Mouse (Mus musculus): ENCODE measurements at regions not wholly inside any gene's neighbourhood (a gene's known extent, or its start where the extent isn't known, plus 50 kb on each side); places are given as distances from the start of the nearest gene placed in this dataset.

DNA sequence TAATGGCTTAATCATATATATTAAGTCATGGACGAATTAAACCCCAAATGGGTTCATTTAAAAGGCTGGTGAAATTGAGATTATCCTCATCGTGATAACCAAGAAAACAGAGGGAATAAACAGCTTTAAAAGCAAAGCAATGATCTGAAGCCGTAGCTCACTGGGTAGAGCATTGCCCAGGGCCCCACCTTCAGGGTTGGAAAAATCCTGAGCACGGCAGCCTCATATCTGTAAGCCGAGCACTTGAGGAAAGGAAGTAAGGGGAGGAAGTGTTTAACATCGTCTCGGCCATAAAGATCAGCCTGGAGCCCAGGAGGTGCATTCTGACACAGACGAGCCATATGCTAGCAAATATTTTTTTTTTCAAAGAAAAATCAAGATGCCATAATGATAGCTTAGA, 394.6 kb upstream of the Atp11b start:
- DNase-seq (ENCODE audit: low spot score in 2 of 2), result no peak

DNA sequence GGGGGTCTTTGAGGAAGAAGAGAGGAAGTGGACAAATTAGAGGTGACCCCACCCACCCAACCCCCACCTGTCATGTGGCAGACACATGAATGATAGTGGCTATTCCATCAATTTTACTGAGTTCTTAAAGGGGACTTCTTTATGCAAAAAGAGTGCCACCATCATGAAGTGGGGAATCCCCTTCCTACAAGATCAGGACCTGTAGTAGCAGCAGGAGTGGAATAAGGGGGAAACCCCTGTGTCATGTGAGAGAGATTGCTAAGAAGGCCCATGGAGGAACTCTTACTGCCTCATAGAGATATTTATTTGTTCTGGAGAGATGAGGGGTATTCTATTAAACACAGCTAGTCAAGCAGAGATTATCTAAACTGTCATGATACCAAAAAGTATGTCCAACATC, 393.4 kb upstream of the Atp11b start:
- DNase-seq (ENCODE audit: low spot score in 2 of 2), result no peak

DNA sequence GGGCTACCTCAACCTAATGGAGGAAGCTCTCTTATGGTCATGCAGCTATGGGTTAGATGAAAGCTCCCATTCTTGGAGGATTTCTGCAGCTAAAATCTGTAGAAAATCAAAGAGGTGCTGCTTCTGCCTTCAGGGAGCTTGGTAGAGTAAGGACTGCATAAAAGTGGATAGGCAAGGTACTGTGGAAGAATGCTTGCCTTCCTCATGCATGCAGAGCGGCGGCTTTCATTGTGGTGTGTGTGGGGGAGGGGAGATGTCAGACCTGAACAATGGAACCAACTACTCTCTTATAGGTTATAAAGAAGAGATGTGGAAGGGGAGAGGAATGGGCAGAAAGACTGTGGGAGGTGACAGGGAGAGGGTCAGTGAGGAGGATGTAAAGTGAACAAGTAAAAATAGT, 392.8 kb upstream of the Atp11b start:
- no peak for DNase-seq (ENCODE audit: low spot score in 2 of 2)

DNA sequence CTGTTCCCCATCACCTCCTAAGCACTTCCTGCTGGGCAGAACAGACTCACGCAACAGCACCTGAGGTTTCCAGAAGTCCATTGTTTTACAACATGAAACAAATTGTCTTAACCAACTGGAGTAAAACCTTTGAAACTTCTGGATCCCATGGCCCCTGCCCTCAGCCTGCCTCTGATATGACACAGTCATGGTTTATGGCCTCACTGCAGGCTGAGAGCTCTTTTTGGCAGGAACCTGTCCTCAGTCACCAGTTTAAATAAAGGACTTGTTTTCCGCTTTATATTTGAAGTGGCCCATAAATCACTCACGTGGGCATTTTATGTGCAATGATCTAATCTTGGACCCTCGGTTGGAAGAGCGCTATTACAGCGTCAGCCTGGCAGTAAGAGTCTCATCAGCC, 388.5 kb upstream of the Atp11b start:
- no peak for DNase-seq (ENCODE audit: low spot score in 2 of 2)

DNA sequence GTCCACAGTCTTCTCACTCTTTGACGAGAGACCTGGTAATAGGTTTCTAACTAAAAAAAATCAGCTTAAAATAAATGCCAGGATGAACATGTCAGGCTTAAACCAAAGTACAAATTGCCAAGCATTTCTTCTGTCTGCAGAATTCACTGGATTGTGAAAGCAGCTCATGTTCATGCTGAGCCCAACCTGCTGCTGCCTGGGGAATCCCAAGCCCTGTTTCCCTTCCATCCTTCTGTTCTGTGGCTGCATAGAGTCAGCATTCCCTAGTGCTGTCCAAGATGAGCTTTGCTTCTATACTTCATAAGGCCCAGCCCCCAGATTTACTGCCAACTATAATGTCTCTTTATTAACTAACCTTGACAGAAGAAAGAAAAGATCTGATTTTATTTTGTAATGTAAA, 381.6 kb upstream of the Atp11b start:
- no peak for DNase-seq (ENCODE audit: low spot score in 2 of 2)

DNA sequence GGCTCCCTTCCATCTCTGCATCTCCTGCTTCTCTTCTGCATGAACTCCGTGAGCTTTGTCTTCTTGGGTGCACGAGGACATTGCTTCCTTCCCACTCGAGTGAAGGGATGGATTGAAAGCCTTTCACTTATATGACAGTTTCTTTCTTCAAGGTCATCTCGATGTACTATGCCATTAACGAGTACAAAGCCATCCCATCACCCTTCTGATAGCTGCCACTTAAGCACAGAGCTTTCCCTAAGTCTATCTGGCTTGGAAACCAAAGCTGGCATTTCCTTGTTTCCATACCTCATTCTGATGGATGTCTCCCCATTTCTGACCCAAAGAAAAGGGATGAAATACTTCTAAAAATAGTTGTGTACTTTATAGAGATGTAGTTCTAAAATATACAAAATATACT, 366.5 kb upstream of the Atp11b start:
- no peak for DNase-seq (ENCODE audit: low spot score in 2 of 2)

DNA sequence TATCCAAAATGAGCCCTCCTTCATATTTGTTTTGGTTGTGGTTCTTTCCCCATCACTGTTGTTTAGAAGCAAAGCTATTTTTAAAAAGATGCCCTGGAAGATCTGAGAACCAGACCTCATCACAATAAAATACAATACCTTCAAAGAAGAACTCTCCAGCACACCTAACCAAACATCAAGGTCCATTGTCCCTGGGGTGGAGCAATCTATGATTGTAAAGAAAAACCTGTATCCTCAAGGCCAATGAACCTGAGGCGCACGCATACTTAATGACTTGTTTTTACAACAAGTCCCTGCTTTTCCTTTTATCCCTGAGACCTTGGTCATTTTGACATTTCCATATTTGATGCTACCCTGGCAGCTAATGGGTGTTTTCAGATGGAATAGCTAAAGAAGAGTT, 361.2 kb upstream of the Atp11b start:
- no peak for DNase-seq (ENCODE audit: low spot score in 2 of 2)

DNA sequence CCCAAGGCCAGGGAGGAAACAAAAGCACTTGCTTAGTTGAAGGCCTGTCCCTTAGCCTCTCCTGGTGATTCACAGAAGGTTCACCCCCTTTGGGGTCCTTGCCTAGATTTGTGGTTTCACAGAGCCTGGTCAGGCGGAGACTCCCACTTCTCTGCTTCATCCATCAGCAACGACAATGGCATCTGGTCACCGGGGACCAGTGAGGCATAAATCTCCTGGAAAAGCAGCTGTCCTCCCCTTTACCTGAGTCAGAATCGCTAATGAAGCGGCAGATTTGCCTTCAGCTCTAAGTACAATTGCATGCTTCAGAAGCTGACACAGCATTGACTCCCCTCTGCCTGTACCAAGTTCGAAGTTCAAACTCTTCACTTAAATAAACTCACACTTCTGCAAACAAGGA, 353.7 kb upstream of the Atp11b start:
- DNase-seq (ENCODE audit: low spot score in 2 of 2), result no peak

DNA sequence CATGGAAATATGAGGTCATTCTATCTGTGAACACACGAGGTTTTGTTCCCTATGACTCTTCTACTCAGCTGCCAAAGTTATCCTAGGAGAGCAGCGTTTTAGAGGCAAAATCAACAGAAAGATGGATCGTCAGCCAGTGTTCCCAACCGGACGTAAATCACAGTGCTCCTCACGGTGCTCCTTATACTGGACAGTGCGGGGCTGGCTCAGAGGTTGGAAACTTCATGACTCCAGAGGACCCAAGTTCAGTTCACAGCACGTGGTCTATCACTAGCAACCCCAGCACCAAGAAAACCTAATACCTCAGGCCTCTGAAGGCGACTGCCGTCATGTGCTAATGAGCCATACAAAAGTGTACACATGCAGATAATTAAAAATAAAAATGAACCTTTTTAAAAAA, 351.2 kb upstream of the Atp11b start:
- no peak for DNase-seq (ENCODE audit: low spot score in 2 of 2)

DNA sequence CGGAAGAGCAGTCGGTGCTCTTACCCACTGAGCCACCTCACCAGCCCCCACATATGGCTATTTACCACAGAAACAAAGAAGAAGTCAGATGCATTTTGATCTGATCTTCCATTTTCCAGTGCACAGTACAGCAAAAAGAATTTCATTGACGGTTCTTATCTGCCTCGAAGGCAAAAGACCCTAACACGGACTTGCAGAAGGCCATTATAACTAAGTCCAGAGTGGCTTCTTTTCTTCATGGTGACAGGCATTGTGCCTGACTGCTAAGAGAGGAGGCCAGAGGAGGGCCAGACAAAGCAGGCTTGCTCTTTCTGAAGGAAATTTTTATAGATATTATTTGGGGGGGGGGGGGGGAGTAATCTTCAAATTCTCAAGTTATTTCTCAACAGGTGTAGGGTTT, 350.0 kb upstream of the Atp11b start:
- DNase-seq (ENCODE audit: low spot score in 2 of 2), result no peak

DNA sequence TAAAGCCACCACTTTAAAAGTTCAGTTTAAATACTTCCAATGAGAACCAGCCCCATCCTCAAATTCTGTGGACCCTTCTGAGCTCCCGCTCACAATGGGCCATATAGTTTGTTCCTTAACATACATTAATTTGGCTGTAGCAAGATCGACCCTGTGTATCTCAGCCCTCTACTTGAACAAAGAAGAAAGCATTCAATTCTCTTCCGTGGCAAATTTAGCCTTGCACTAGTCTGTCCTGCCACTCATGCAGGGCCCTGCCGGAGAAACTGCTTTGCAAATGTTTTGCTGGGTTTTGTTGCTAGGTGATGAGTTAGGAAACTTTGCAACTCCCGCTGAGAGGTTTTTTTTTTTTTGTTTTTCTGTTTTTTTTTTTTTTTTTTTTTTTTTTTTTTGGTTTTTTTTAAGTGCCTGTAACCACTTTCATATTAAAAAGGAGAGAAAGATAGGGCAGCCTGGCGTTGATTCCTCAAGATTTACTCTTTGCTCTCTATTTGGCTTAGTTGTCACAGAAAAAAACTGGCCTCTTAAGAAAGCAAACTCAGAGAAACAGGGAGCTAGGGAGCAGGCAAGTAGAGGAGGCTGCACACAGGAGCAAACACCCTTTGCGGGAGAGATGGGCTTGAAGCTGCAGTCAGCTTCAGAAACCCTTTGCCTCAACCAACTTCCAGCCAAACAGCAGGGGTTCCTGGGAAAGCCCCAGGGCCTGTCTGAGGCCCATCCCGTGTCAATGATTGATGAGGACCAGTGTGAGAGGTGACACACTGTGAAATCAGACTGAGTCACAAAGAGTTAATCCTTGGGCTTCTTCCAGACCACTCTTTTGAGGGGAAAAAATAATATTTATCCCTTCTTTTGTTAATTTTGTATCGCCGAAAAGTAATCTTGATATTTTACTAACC, 349.2 kb upstream of the Atp11b start:
- DNase-seq (ENCODE audit: low spot score in 2 of 2), result no peak

DNA sequence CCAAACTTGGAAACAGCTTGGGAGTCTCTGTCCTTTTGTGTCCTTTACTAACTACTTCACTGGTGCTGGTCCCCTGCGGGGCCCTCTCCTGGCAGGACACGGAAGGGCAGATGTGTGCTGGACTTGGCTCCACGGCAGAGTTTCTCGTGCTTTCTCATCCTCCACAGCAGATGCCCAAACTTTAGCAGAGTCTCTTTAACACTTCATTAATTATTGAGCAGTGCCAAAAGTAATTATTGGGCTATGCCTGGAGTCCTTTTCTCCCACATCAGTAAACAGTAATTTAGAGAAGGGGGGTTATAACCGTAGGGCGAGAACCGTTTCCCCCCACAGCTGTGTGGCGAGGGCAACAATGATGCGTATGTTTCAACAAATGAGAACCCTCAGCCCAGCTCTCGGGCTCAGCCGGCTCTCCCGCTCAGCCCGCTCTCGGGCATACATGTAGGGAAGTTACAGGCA, 348.3 kb upstream of the Atp11b start:
- peak; percentile 12 to 21 for DNase-seq (ENCODE audit: low spot score in 2 of 2)

DNA sequence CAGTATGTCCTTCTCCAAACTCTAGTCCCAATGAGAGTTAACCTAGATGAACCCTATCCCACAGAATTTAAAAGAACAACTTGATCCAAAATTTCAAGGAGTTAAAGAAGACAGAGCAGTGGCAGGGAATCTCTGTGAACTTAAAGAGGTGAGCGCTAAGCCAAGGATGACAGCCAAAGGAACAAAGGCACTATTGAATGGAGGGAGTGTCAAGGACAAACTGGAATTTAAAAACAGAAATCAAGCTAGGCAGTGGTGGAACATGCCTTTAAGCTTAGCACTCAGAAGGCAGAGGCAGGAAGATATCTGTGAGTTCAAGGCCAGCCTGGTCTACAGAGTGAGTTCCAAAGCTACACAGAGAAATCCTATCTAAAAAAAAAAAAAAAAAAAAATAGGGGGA, 316.2 kb upstream of the Atp11b start:
- DNase-seq (ENCODE audit: low spot score in 2 of 2), result no peak

DNA sequence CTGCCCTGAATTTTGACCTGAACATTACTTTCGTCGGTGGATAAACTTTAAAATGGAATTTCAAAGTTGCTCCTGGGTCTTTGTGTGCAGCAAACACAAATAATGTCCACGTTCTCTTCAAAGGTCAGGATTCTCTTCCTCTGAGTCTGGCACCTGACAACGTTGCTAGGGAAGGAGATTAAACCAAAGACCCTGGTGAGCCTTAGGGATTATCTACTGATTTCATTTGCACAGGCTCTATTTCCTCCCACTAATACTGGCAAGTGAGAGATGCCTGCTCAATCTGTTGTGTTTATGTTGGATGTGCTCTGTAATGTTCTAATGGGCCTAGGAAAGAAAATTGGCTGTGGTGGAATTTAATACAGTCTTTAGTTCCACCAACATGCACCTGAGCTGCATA, 291.0 kb upstream of the Atp11b start:
- DNase-seq (ENCODE audit: low spot score in 2 of 2), result no peak

DNA sequence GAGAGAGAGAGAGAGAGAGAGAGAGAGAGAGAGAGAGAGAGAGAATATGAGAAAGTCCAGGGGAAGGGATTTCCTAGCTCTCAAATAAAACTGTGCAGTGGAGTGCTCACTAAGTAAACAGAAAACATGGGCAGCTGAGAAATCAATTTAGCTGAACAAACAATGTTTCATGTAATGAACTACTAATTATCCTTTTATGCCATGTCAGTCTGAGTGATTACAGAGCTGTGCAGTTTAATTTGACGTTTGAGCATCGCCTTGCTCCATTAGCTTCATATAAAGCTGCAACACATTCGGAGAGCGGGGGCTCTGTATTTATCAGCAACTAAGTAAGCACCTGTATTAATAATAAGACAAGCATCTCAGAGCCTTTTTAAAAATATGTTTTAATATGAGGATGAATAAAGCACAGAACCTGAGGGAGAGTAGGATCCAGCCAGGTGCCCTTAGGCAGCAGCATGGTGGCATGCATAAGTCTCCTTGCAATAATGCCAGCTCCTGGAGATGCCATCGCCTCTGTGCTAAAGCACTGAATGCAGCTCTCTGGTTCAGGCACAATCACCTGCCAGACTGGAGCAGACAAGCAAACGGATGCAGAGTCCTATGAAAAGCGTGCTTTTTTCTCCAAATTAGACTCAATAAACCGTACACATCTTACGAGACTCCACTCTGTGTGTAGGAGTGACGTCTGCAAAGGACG, 289.5 kb upstream of the Atp11b start:
- DNase-seq (ENCODE audit: low spot score in 2 of 2), result no peak

DNA sequence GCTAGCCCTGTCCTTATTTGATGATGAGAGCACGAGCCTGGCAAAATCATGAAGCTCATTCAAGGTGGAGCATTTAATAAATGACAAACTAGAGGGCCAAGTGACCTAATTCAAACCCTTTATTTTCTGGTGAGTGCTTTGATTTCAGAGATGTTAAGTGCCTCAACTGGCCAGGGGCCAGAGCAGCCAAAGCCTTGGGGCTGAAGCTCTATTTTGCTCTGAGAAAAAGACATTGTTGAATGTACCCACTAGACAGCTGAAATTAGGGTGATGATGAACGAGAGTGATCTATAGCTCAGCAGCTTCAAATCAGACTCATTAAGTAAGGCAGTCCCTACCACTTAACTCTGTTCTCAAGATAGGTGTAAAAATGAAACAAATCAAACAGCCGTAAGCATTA, 287.9 kb upstream of the Atp11b start:
- DNase-seq (ENCODE audit: low spot score in 2 of 2), result no peak

DNA sequence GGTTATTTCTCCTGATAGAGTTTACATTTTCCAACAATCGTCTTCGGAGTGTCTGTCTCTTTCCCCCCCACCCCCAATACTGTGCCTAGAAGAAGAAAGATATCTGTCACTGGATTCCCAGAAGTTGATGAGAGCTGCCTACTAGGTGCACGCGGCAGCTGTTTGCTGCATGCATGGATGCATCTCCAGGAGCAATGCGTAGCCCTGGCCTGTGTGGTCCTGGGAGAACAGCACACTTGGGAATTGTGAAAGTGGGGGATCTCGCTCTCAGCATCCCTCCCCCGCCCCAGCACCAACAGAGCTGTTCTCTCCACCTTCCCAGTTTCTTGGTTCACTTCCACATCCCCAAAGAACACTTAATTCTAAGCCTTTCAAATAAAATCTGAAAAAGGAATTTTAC, 280.6 kb upstream of the Atp11b start:
- DNase-seq (ENCODE audit: low spot score in 2 of 2), result no peak

DNA sequence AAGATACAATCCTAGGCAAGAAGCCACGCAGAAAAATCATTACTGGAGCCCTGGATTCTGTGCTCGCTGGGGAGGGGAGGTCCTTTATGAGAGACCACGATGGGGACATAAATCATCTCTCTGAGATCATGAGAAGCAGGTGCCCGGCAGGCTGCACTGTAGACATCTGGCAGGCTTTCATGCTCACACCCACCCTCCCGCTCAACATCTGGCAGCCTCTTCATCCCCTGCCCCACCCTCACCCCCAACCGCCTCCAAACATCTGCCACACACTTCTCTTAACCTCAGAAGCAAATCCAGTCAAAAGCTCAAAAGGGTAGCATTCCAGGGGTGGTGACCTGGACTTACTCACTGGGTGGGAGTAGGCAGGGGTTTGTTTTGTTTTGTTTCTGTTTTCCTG, 279.5 kb upstream of the Atp11b start:
- no peak for DNase-seq (ENCODE audit: low spot score in 2 of 2)

DNA sequence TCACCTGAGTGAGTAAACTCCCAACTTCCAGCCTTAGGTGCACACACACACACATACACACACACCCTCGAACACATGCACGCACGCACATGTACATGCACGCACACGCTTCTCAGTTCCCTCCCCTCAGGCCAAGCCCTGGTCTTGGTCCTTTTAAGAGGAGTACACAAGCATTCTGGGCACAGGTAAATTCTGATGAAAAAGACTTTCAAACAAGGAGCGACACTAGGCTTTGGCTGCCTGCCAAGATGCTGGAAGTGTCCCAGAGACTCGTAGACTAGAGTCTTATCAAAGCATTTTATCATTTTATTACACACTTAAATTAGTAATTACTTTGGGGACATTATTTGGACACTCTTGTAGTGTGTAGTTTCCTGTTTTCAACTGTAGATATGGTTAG, 278.6 kb upstream of the Atp11b start:
- DNase-seq (ENCODE audit: low spot score in 2 of 2), result no peak

DNA sequence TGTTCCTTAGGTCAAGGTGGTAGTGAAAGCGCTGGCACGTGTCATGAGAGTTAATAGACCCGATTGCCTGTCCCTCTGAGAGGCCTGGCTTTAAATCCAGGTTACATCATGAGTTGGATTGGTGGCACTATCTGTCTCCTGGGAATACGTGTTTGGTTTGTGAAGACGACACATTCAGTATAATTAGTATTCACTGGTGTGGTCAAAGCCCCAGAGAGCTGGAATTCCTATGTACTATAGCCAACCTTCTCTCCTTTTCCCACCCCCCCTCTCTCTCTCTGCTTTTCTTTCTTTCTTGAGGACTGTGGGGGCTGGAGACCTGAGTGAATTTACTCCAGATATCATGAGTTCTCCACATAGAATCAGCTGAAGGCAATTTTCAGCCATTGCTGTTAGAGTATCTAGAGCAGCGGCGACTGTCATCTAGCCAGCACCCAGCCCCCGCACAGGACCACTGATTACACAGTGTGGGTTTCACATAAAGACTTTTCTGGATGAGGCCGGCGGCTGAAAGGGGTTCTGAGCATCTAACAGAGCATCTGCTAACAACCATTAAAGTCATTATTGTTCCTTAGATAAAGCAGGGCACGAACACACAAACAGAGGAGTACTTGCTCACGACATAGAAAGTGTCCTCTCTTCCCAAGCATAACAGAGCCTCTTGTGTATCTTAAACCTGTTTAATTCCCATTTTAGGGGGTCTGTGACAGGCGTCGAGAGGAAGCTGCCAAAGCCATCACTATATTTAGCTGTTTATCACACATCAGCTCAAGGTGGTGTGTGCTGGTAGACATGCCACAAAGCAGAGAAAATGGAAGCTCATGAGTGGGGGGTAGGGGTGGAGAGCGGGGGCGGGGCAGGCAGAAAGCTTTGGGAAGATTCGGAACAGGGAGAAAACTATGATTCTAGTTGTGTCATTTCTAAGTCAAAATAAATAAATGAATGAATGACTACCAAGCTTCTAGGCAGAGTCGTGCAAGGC, 272.9 kb upstream of the Atp11b start:
- no peak for DNase-seq (ENCODE audit: low spot score in 2 of 2)

DNA sequence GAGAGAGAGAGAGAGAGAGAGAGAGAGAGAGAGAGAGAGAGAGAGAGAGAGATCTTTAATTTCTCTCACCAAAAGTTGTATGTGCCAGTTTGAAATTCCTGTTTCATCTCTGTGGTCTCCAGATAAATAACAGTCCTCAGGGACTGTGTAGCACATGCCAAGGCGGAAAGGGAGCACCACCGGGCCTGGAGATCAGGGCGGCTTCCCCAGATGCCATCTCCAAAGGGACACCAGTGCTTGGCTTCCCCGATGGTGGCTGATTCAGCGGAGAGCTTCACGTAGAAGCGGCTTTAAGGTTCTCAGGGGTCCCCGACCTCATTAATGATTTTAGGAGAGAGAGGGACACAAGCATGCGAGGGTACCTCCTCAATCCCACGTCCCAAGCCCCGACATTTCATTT, 272.1 kb upstream of the Atp11b start:
- DNase-seq (ENCODE audit: low spot score in 2 of 2), result peak; percentile 5 to 19

DNA sequence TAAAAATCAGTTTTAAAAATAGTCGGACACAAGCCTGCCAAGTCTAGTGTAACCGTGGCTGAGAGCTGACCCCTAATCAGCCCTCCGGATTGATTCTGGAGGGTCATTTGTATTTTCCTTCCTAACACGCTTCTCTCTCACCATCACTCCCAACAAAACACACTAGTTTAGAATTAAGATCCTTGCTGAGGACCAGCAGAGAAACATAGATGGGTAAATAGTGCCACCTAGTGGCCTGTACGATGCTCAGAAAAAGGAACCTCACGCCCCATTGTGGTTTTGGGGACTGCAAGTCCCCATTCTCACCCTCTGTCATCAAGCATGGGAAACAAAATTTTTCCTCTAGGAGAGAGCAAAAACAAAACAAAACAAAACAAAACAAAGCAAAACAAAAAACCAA, 271.6 kb upstream of the Atp11b start:
- peak; percentile 60 to 71 for DNase-seq (ENCODE audit: low spot score in 2 of 2)
